Mouse (Mus musculus) leukemia stem cell, adult 10-12 weeks (primary cell): ENCODE results near the gene Dppa4. TPM values are rescaled to one million over a fixed set of nuclear protein-coding genes. Genes with fewer than 3 reads are reported as not detected.

Experiments
- polyA plus RNA-seq: library from polyadenylated mRNA; stranded (reverse); fragments of >175 nt; gene quantifications from 2 replicates; pipeline ENCODE4 v1.2.3, GENCODE M21; 2012; ENCODE audit warnings: low replicate concordance

The Dppa4 gene
- not detected in 2 replicates for polyA plus RNA-seq

GRCm38 (mm10) chr16:48283517-48283916 is at the start of gene Dppa4:
Dppa4 (plus strand) TSS chr16:48283733.

GRCm38 (mm10) chr16:48303509-48303908 is 20.0 kb downstream of the Dppa4 start, which contains the start of gene Dppa2:
Dppa2 (plus strand) TSS chr16:48303908.

Other genes with a start within 250 kb of the Dppa4 start
- gene Dppa2, start 20.2 kb downstream of the Dppa4 start, polyA plus RNA-seq = 0.07 TPM in 1 of 2 replicates, not detected in the other
- gene Gm5485, start 128.7 kb downstream of the Dppa4 start, polyA plus RNA-seq = not detected in 2 replicates
- not detected in 2 replicates for gene Morc1, start 147.5 kb downstream of the Dppa4 start, polyA plus RNA-seq